Mouse (Mus musculus) heart, postnatal 0 days (tissue): ENCODE data around the gene G6pdx.

Experiments
- CTCF ChIP-seq: IDR thresholded peaks from 2 replicates; pipeline ENCODE4 v1.5.1; 2016; ENCODE audit warnings: antibody characterized with exemption, control low read depth, low read depth
- EP300 ChIP-seq: IDR thresholded peaks from 2 replicates; pipeline ENCODE4 v1.6.1; 2016; ENCODE audit warnings: antibody characterized with exemption, low read depth

DNA sequence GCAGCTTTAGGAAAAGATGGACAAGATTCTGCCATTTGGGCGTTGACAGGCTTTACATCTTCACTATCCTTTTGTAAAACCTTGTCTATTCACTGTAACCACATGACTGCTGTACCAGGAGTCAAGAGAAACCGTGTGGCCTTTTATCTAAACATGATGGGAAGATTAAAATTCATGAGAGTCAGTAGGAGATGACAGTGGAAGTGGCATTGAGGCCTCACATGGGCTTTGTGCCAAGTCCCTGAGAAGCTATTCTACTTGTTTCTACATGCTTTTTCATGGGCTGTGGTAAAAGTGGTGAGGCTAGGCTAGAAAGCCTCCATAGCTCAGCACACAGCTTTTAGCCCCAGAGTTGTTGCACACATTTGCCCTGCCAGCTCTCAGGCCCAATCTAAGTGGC is 20.7 kb downstream of the G6pdx start:
- TF ChIP-seq CTCF = no peak
- TF ChIP-seq EP300 = no peak
